Mouse (Mus musculus) stomach, embryonic 16.5 days (tissue): ENCODE data around the gene Dmkn. TPM values are rescaled to one million over a fixed set of nuclear protein-coding genes. Genes with fewer than 3 reads are reported as not detected.

ENCODE experiments used
- ATAC-seq: fragments of 200-750 bp; cut with Nextera tagmentation; 2 replicates; pipeline ENCODE4 v1.8.0; 2017; ENCODE audit warnings: moderate number of reproducible peaks, moderate TSS enrichment; ENCODE audit not compliant: insufficient read depth, low FRiP score
- H3K27ac ChIP-seq: fragments of 300-500 bp; sonication (generic); 2 replicates; pipeline ENCODE4 v1.5.1; 2014; ENCODE audit warnings: low read length
- H3K27me3 ChIP-seq: fragments of 300-500 bp; sonication (generic); 2 replicates; pipeline ENCODE4 v1.6.1; 2014; ENCODE audit warnings: low read length, control low read depth, mixed read lengths; ENCODE audit not compliant: control insufficient read depth, insufficient read depth
- H3K36me3 ChIP-seq: fragments of 300-500 bp; sonication (generic); 2 replicates; pipeline ENCODE4 v1.6.1; 2014; ENCODE audit warnings: low read length; ENCODE audit not compliant: control insufficient read depth, insufficient read depth
- H3K4me1 ChIP-seq: fragments of 300-500 bp; sonication (generic); 2 replicates; pipeline ENCODE4 v1.6.1; 2014; ENCODE audit warnings: low read length, control low read depth, mixed read lengths; ENCODE audit not compliant: control insufficient read depth, insufficient read depth
- H3K4me2 ChIP-seq: fragments of 300-500 bp; sonication (generic); 2 replicates; pipeline ENCODE4 v1.6.1; 2014; ENCODE audit warnings: low read depth, low read length, mixed read lengths
- H3K4me3 ChIP-seq: fragments of 300-500 bp; sonication (generic); replicated peaks from 2 replicates; pipeline ENCODE4 v1.5.1; 2014; ENCODE audit warnings: mild to moderate bottlenecking, low read length
- H3K9ac ChIP-seq: fragments of 300-500 bp; sonication (generic); 2 replicates; pipeline ENCODE4 v1.6.1; 2014; ENCODE audit warnings: low read length
- H3K9me3 ChIP-seq: fragments of 300-500 bp; sonication (generic); replicated peaks from 2 replicates; pipeline ENCODE4 v1.6.1; 2016; ENCODE audit warnings: low read length, control low read depth; ENCODE audit not compliant: control insufficient read depth
- WGBS: fragments of 180-500 bp; shearing (Covaris S2); extraction: QIAGEN DNeasy Blood & Tissue Kit; methylation state at CpG from one replicate; pipeline ENCODE4 v1.1.7; 2014; 5-methylcytosine and 5-hydroxymethylcytosine counted together
- polyA plus RNA-seq: library from polyadenylated mRNA; unstranded; fragments of >200 nt; fragmentation: Nextera tagmentation; extraction: Ambion mirVana; gene quantifications from 2 replicates; pipeline ENCODE4 v1.2.1, GENCODE M21; 2015

Gene Dmkn
- polyA plus RNA-seq, 1 experiment from 2014 or later: 391 TPM

- ATAC-seq: peak; percentile 35; the same call in 1 of the 2 replicates
- H3K27me3 ChIP-seq: no peaks in the 10 kb centered on the region
- WGBS: 48% methylated on average over 5 of the region's 5 CpGs
- peaks cover 8% of the 10 kb centered on the region; the same call in 1 of the 2 replicates for H3K36me3 ChIP-seq
- H3K27ac ChIP-seq: peak within 1 kb of the TSS; percentile 77
- H3K4me3 ChIP-seq: no peak within 1 kb of the TSS
- peak within 1 kb of the TSS; percentile 54; the same call in 1 of the 2 replicates for H3K9ac ChIP-seq
- no peaks in the 10 kb centered on the region for H3K4me1 ChIP-seq
- H3K4me2 ChIP-seq: no peak within 1 kb of the TSS
- peaks cover 9% of the 10 kb centered on the region; the same call in 1 of the 2 replicates for H3K9me3 ChIP-seq
Observed at GRCm38 (mm10) chr7:30751086-30751669, 12.4 kb upstream of the Dmkn start, which contains the start of gene Sbsn. Sbsn (plus strand) TSS chr7:30751471.

GRCm38 (mm10) chr7:30757001-30757400, 6.6 kb upstream of the Dmkn start:
- peaks cover 8% of the 10 kb centered on the region; the same call in 1 of the 2 replicates for H3K36me3 ChIP-seq
- no peak overlapping the region for H3K4me3 ChIP-seq
- H3K4me1 ChIP-seq: 0 out of 2 replicates have a peak, but pooled peaks cover 3% of the 10 kb centered on the region
- no peak overlapping the region for H3K4me2 ChIP-seq
- H3K27me3 ChIP-seq: no peaks in the 10 kb centered on the region
- no peak overlapping the region for H3K9ac ChIP-seq
- no peak overlapping the region for H3K27ac ChIP-seq
- peaks cover 9% of the 10 kb centered on the region; the same call in 1 of the 2 replicates for H3K9me3 ChIP-seq
- WGBS: 73% methylated on average over 3 of the region's 3 CpGs
- no peak for ATAC-seq

GRCm38 (mm10) chr7:30758853-30759252, 4.7 kb upstream of the Dmkn start:
- H3K27ac ChIP-seq: peak overlapping the region; percentile 49; the same call in 1 of the 2 replicates
- H3K9me3 ChIP-seq: peaks cover 9% of the 10 kb centered on the region; the same call in 1 of the 2 replicates

GRCm38 (mm10) chr7:30761769-30762352, 1.7 kb upstream of the Dmkn start:
- WGBS: 67% methylated on average over 4 of the region's 4 CpGs
- Histone ChIP-seq H3K9me3 (no peaks in the 10 kb centered on the region), H3K4me1 (0 out of 2 replicates have a peak, but pooled peaks cover 3% of the 10 kb centered on the region), H3K4me3 (no peak overlapping the region), H3K27me3 (no peaks in the 10 kb centered on the region), H3K9ac (no peak overlapping the region), H3K4me2 (no peak overlapping the region), H3K27ac (no peak overlapping the region), H3K36me3 (no peaks in the 10 kb centered on the region)
- no peak for ATAC-seq

More at GRCm38 (mm10) chr7:30758853-30759252, 4.7 kb upstream of the Dmkn start:
- Histone ChIP-seq H3K4me3 (no peak overlapping the region), H3K4me2 (no peak overlapping the region), H3K27me3 (no peaks in the 10 kb centered on the region), H3K36me3 (peaks cover 8% of the 10 kb centered on the region; the same call in 1 of the 2 replicates), H3K9ac (no peak overlapping the region), H3K4me1 (0 out of 2 replicates have a peak, but pooled peaks cover 3% of the 10 kb centered on the region)
- peak; percentile 14; the same call in 1 of the 2 replicates for ATAC-seq
- 20% methylated on average over 4 of the region's 4 CpGs for WGBS

- WGBS: 37% methylated on average over 11 of the region's 11 CpGs
- Histone ChIP-seq H3K4me3 (no peak overlapping the region), H3K36me3 (no peaks in the 10 kb centered on the region), H3K9me3 (no peaks in the 10 kb centered on the region), H3K4me2 (no peak overlapping the region), H3K4me1 (no peaks in the 10 kb centered on the region), H3K9ac (no peak overlapping the region), H3K27ac (no peak overlapping the region), H3K27me3 (no peaks in the 10 kb centered on the region)
- no peak for ATAC-seq
Observed at GRCm38 (mm10) chr7:30765173-30765572, 1.6 kb downstream of the Dmkn start.

GRCm38 (mm10) chr7:30766408-30766807, 2.9 kb downstream of the Dmkn start:
- no peak overlapping the region for H3K9ac ChIP-seq
- H3K27me3 ChIP-seq: no peaks in the 10 kb centered on the region
- H3K36me3 ChIP-seq: no peaks in the 10 kb centered on the region
- no peaks in the 10 kb centered on the region for H3K4me1 ChIP-seq
- H3K9me3 ChIP-seq: no peaks in the 10 kb centered on the region
- no peak for ATAC-seq
- no peak overlapping the region for H3K4me2 ChIP-seq
- H3K27ac ChIP-seq: no peak overlapping the region
- 91% methylated on average over 4 of the region's 4 CpGs for WGBS
- H3K4me3 ChIP-seq: no peak overlapping the region

GRCm38 (mm10) chr7:30769236-30769635, 5.7 kb downstream of the Dmkn start:
- Histone ChIP-seq H3K9me3 (no peaks in the 10 kb centered on the region), H3K4me2 (no peak overlapping the region), H3K4me1 (no peaks in the 10 kb centered on the region), H3K27me3 (no peaks in the 10 kb centered on the region), H3K9ac (0 out of 2 replicates have a peak overlapping the region, but pooled peaks have one; percentile 12), H3K4me3 (no peak overlapping the region), H3K27ac (peak overlapping the region; percentile 28), H3K36me3 (no peaks in the 10 kb centered on the region)
- WGBS: 23% methylated on average over 9 of the region's 9 CpGs
- ATAC-seq: peak; percentile 77

GRCm38 (mm10) chr7:30776104-30776503, 12.5 kb downstream of the Dmkn start:
- peak; percentile 59; the same call in 1 of the 2 replicates for ATAC-seq
- WGBS: 68% methylated on average over 9 of the region's 9 CpGs
- Histone ChIP-seq H3K4me3 (no peak overlapping the region; the same call in 1 of the 2 replicates), H3K27ac (no peak overlapping the region; the same call in none of the 2 replicates), H3K9me3 (no peaks in the 10 kb centered on the region), H3K27me3 (no peaks in the 10 kb centered on the region), H3K4me1 (no peaks in the 10 kb centered on the region), H3K4me2 (no peak overlapping the region), H3K36me3 (no peaks in the 10 kb centered on the region), H3K9ac (peak overlapping the region; percentile 4; the same call in 1 of the 2 replicates)

GRCm38 (mm10) chr7:30777081-30777579, 13.6 kb downstream of the Dmkn start:
- ATAC-seq: no peak
- Histone ChIP-seq H3K27me3 (no peaks in the 10 kb centered on the region), H3K4me3 (peak overlapping the region; percentile 13), H3K9me3 (no peaks in the 10 kb centered on the region), H3K27ac (no peak overlapping the region), H3K36me3 (no peaks in the 10 kb centered on the region), H3K4me2 (peak overlapping the region; percentile 33; the same call in 1 of the 2 replicates), H3K4me1 (no peaks in the 10 kb centered on the region), H3K9ac (no peak overlapping the region)
- WGBS: 62% methylated on average over 7 of the region's 7 CpGs
